Mouse (Mus musculus) testis, postnatal 14 days (tissue): ENCODE measurements around the gene Mucl3.

Source experiments
- DNase-seq: peaks from one replicate; pipeline ENCODE4 v3.0.0; 2021; ENCODE audit warnings: low spot score

Gene Mucl3

DNA sequence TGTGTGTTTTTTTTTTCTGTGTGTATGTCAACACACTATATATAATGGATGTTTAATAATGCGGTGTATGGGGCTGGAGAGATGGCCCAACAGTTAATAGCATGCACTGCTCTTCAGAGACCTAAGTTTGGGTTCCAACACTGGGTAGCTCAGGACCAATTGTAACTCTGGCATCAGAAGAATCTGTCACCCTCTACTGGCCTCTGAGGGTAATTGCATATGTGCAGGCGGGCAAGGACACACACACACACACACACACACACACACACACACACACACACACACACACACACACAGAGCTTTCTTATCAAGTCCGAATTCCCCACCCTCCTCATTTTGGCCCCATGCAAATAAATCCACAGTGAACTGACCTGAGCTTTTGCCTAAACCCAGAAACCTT lies 8.3 kb downstream of the Mucl3 start:
- no peak for DNase-seq

DNA sequence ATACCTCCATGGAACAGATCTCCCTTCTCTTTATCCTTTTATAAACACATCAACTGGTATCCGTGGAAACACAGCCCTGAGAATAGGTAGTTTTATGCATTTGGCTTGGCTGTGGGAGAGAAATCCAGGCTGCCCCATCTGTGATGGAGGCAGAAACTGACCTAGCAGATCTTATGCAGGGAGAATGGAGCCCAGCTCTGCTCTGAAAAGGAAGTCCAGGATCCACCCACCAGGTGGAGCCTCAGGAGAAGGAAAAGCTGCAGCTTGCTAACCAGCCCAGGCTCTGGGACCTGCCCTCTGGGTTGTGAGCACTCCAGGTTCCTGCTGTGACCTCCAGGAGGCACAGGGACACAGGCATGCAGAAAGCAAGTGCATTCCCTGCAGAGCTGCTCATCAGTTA lies 9.5 kb downstream of the Mucl3 start:
- no peak for DNase-seq

DNA sequence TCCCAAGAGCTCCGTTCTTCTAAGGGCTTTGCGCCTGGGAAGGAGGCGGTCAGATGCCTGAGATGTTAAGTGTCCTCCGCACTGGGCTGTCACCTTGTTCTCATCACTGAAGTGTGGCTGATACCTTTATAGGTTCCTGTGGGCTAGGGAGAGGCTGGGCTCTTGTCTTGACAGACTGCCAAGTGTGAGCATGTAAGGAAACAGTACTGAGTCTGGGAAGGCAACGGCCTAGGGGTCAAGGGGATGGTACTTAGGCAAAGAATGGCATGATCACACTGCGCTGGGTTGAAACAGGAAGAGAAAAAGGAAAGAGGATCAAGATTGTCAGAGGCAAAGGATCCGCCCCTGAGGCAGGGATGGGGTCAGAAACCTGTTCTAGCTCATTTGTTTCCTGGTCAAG lies 17.0 kb downstream of the Mucl3 start, which contains the start of gene Gm9573:
TSS of gene Gm9573 (minus strand) at position 101 of the 400 bp plus-strand sequence.
- DNase-seq: no peak

DNA sequence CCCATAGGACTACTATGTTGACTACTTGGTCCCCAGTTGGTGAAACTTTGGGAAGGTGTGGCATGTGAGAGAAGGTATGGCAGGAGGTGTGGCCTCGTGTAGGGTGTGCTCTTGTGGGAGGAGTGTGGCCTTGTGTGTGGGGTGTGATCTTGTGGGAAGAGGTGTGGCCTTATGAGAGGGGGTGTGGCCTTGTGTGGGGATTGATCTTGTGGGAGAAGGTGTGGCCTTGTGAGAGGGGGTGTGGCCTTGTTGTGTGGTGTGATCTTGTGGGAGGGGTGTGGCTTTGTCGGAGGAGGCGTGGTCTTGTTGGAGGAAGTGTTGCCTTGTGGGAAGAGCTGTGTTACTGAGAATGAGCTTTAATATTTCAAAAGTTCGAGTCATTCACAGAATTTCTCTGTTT lies 26.4 kb downstream of the Mucl3 start:
- DNase-seq: no peak

DNA sequence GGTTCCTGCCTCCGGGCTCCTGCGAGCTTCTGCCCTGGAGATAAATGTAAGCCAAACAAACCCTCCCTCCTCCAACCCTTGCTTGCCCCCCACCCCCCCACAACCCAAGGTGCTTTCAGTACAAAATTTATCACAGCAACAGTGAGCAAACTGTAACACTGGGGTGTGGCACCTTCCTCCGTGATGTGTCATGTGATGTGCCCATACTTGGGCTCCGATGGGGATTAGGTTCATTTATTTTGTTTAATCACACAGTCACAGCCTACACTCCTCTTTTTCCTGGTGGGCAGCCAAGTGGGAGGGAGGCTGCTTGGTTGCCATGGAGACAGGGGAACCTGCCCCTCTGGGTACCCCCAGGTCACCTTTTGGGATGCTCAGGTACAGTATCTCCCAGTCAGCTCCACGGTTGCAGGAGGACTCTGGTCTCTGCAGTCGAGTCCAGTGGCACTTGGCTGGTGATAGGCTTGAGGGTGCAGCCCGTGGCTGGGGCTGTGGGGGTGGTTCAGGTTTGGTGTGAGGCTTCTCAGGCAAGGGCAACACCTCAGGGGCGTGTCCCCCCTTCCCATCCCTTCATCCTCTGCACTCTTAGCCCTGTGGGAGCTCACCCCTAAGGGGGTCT lies 41.6 kb downstream of the Mucl3 start:
- DNase-seq: no peak

DNA sequence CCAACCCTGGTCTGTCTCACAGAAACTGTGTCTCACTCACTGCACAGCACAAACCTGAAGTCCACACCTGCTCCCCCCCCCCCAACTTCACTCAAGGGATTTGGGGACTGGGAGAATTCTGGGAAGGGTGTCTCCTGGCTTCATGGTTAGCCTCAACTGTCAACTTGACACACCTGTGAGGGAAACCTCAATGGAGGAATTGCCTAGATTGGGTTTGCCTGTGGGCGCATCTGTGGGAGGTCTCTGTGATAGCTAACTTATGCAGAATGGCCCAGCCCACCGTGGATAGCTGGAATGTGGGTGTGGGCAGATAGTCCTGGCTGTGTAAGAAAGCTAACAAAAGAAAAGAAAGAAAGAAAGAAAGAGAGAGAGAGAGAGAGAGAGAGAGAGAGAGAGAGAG lies 42.2 kb downstream of the Mucl3 start, which contains the start of gene Sfta2:
TSS of gene Sfta2 (plus strand) at position 301 of the 400 bp plus-strand sequence.
- DNase-seq: no peak

DNA sequence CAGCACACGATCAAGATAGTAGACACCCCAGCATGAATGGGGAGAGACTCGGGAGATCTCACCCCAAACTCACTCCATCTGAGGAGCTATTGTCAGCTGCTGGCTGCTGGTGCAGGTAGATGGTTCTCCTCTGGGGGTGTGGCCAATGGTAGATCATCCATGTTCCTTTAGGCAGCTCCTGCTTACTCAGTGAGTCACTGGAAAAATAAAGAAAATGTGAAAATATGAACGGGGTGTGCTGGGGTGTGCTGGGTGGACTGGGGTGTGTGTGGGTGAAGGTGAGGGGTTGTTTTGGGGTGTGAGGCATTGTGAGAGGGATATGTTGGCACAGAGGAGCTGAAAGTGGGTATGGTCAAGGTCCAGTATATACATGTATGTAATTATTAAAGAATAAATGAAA lies 46.1 kb downstream of the Mucl3 start:
- DNase-seq: no peak

DNA sequence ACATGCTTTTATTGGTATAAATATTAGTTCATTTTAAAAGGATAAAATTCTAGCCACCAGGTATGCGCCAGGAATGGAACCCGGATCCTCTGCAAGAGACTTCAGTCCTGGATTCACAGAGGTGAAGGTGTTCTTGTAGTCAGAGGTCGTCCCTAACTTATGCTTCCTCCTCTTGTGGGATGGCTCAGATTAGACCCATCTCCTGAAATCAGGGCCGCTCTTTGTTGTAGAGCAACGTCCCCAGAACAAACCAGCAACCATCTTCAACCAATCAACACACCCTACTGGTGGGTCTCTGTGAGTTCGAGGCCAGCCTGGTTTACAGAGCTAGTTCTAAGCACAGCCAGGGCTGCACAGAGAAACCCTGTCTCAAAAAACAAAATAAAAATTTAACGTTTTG lies 49.0 kb downstream of the Mucl3 start:
- no peak for DNase-seq

DNA sequence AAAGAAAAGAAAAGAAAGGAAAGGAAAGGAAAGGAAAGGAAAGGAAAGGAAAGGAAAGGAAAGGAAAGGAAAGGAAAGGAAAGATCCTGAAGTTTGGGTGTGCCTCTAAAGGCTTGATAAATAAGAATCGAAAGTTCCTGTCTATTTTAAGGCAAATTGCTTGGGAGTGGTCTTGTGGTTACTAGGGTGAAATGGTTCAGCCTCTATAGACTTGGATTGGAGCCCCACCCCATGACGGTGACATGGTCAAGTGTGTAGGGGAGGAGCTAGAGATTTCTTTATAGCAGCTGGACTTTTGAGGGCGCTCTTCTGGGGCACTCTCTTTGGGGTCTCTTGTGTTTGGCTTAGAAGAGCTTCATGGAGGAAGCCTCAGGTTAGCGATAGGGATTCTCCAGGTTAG lies 49.7 kb downstream of the Mucl3 start:
- no peak for DNase-seq

DNA sequence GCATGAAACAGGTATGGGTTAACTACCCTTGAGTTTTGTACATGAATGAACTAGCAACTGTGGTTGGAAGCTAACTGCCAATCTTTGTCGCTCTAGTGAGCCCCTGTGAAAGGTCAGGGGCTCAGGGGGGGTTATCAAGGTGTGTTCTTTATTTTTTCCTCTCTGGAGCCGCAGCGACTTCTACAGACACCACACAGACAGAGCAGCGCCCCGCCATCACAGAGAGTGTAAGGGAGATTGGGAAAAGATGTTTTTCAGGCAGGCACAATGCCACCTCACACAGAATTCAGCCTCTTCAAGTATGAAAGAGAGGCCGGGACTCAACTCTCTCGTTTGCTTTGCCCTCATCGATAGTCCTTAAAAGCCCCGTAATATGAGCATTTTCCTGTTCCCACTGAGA lies 51.4 kb downstream of the Mucl3 start:
- no peak for DNase-seq

DNA sequence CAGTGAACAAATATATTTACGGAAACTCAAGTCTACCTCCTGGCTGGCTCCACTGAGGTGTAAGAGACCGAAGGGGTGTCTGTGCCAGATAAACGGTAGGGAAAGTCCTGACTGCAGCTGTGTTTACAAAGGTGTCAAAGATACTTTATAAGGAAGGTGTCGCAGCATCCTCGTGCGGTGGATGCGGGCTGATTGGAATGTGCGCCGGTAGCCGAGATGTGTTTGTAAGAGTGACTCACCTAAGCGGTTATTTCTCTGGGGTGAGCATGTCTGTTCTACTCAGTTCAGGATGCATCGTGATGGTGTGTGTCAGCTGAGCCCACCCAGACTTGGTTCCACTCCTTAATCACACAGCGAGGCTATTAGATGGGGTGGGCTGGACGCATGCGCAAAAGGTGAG lies 51.8 kb downstream of the Mucl3 start:
- DNase-seq: no peak

DNA sequence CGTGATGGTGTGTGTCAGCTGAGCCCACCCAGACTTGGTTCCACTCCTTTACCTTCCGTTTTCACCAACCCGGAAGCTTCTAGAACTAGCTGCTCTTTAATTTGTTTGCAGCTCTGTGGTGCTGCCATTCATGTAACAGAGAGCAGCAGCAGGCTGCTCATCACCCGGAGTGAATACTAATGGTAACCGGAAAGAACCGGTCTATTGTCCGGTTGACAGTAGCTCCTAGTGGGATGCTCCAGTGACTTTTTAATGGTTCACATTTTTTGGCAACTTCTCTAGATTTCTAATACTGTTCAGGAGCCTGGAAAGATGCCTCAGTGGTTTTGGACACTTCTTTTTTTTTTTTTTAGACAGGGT lies 52.3 kb downstream of the Mucl3 start:
- DNase-seq: no peak

DNA sequence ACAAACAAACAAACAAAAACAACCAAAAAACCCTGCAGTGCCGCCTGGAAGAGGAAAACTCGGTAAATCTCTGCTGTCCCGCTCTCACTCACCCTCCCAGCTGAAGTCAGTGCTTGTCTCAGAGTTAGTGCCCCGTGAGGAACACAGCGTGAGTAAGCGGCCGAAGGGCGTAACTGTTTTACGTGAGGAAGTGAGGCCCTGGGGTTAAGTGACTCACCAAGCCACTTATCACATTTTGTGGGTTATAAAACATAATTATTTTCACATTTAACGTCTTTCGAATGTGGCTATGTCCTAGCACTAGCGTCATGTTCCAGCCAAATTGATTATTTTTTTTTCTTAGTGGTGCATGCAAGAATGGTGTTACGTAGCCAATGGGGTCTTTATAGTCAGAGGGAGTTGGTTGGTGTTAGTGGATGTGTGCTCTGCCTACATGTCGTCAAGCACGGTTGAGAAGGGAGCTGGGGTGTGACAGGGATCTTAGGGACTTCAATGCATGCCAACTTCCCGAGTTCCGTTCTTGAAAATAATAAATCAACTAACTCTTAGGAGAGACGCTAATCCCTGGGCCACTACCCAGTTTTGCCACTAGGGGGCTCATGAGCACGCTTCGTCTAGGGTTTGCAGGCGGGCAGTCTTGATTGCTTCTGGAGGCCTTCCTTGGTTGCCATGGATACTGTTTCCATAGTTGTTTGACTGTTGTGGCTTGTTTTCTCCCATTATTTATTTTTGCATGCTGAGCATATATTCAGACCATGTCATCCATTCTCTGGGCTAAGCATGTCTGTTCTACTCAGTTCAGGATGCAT lies 52.9 kb downstream of the Mucl3 start:
- peak; percentile 67 for DNase-seq

DNA sequence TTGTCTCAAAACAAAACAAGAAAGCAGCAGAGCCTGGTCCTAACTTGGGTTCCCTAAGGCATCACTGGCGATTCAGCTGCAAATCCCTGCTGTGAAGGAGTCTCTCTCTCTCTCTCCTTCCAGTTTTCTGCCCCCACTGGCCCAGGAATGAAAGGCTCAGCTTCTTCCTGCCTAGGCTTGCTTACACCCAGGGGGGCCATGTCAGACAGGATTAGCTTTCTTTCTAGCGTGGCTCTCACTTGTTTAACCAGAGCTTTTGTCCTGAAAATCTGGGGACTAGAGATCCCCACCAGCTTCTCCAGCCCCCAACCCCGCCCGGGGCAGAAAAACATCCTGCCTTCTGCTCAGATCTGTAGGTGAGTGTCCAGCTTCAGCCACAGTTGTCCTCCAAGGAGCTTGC lies 55.1 kb downstream of the Mucl3 start:
- DNase-seq: no peak

DNA sequence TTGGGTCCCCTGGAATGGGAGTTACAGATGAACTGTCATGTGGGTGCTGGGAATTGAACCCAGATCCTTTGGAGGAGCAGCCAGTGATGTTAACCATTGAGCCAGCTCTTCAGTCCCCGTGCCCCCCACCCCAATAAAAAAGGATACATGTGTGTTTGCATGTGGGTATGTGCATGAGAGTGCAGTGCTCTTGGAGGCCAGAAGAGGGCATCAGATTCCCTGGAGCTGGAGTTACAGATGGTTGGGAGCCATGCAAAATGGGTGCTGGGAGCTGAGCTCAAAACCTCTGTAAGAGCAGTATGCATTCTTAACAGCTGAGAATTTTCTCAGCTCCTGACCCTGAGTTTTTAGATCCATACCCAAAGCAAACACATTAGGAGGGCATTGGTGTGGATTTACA lies 56.2 kb downstream of the Mucl3 start:
- DNase-seq: no peak
